8 mouse cellular contexts compared by ENCODE assay signal in the genomic region with DNA sequence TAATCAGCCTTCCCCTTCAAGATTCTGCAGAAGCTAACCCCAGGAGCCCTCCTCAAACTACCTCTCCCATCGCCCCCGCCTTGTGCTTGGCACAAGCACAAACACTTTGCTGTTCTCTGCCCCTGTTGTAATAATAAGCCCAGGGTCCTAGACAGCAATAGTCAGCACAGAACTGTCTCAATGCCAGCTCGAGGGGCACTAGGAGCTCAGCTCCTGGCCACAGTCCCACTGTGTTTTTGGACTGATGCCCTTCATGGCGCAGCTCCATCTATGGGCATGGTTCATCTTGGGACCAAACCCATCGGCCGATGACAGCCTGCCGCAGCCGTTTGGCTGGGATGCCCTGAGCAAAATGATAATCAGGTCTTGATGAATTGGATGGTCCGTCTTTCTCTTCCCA.
DNase-seq lines count a peak whose midpoint lies in the region; ATAC-seq and TF ChIP-seq lines count a peak whose summit lies in the region.

No protein-coding gene starts in this region.

- H3K9me3 ChIP-seq in hindbrain, embryonic 13.5 days, result no peaks in the 10 kb centered on the region
- no peaks in the 10 kb centered on the region for H3K9me3 ChIP-seq in hindbrain, embryonic 11.5 days (ENCODE audit: control insufficient read depth, low read length)
- no peaks in the 10 kb centered on the region for H3K9me3 ChIP-seq in hindbrain, postnatal 0 days (ENCODE audit: low read length)
- H3K9me3 ChIP-seq in neural tube, embryonic 15.5 days (replicated peaks), result no peaks in the 10 kb centered on the region

- peak; percentile 33; the same call in 1 of the 2 replicates for TF ChIP-seq CTCF in hindbrain, postnatal 0 days (IDR thresholded peaks at IDR 0.05; ENCODE audit: low read depth)

- H3K4me2 ChIP-seq in hindbrain, embryonic 13.5 days, result no peak overlapping the region
- H3K4me2 ChIP-seq in hindbrain, embryonic 11.5 days (replicated peaks; ENCODE audit: low read depth, low read length), result no peak overlapping the region
- peak overlapping the region; percentile 18; the same call in 1 of the 2 replicates for H3K4me2 ChIP-seq in hindbrain, postnatal 0 days (ENCODE audit: low read depth, low read length)
- H3K4me2 ChIP-seq in neural tube, embryonic 15.5 days, result no peak overlapping the region

- DNase-seq in hindbrain, embryonic 11.5 days (ENCODE audit: low spot score), result no peak
- peak; percentile 43 for DNase-seq in adrenal gland, adult 2 months
- DNase-seq in cerebellum, postnatal 14 days, result peak; percentile 98 to 99
- DNase-seq in hindbrain, postnatal 0 days (ENCODE audit: low spot score), result peak; percentile 92
- DNase-seq in spleen, adult 18-20 months, result no peak

- 81% methylated on average over 9 of the region's 9 CpGs for WGBS in hindbrain, embryonic 13.5 days
- 92% methylated on average over 9 of the region's 9 CpGs for WGBS in hindbrain, embryonic 11.5 days
- 39% methylated on average over 9 of the region's 9 CpGs for WGBS in hindbrain, postnatal 0 days
- WGBS in neural tube, embryonic 15.5 days, result 68% methylated on average over 9 of the region's 9 CpGs

- H3K4me1 ChIP-seq in hindbrain, embryonic 13.5 days (replicated peaks), result no peaks in the 10 kb centered on the region
- no peaks in the 10 kb centered on the region for H3K4me1 ChIP-seq in hindbrain, embryonic 11.5 days (replicated peaks; ENCODE audit: control insufficient read depth, insufficient read depth, low read length)
- 0 out of 2 replicates have a peak, but pooled peaks cover 4% of the 10 kb centered on the region for H3K4me1 ChIP-seq in hindbrain, postnatal 0 days (ENCODE audit: insufficient read depth, low read length)
- peaks cover 7% of the 10 kb centered on the region for H3K4me1 ChIP-seq in neural tube, embryonic 15.5 days

- H3K9ac ChIP-seq in hindbrain, embryonic 13.5 days, result no peak overlapping the region
- H3K9ac ChIP-seq in hindbrain, embryonic 11.5 days (ENCODE audit: low read depth, low read length), result no peak overlapping the region
- H3K9ac ChIP-seq in hindbrain, postnatal 0 days (replicated peaks; ENCODE audit: low read length), result no peak overlapping the region
- no peak overlapping the region for H3K9ac ChIP-seq in neural tube, embryonic 15.5 days (replicated peaks)

- H3K27ac ChIP-seq in hindbrain, embryonic 13.5 days, result no peak overlapping the region
- H3K27ac ChIP-seq in hindbrain, embryonic 11.5 days (ENCODE audit: low read depth, low read length), result no peak overlapping the region
- H3K27ac ChIP-seq in hindbrain, postnatal 0 days, result no peak overlapping the region
- H3K27ac ChIP-seq in neural tube, embryonic 15.5 days (replicated peaks), result 0 out of 2 replicates have a peak overlapping the region, but pooled peaks have one; percentile 3

- no peaks in the 10 kb centered on the region for H3K36me3 ChIP-seq in hindbrain, embryonic 13.5 days
- H3K36me3 ChIP-seq in hindbrain, embryonic 11.5 days (ENCODE audit: control insufficient read depth, insufficient read depth, low read length), result no peaks in the 10 kb centered on the region
- H3K36me3 ChIP-seq in hindbrain, postnatal 0 days (ENCODE audit: insufficient read depth, low read length), result no peaks in the 10 kb centered on the region
- no peaks in the 10 kb centered on the region for H3K36me3 ChIP-seq in neural tube, embryonic 15.5 days

- H3K27me3 ChIP-seq in hindbrain, embryonic 13.5 days, result no peaks in the 10 kb centered on the region
- no peaks in the 10 kb centered on the region for H3K27me3 ChIP-seq in hindbrain, embryonic 11.5 days (ENCODE audit: control insufficient read depth, insufficient read depth, low read length)
- H3K27me3 ChIP-seq in hindbrain, postnatal 0 days (ENCODE audit: insufficient read depth, low read length), result no peaks in the 10 kb centered on the region
- H3K27me3 ChIP-seq in neural tube, embryonic 15.5 days (replicated peaks), result no peaks in the 10 kb centered on the region

- peak; percentile 92 for ATAC-seq in hindbrain, embryonic 13.5 days (ENCODE audit: low FRiP score)
- no peak for ATAC-seq in hindbrain, embryonic 11.5 days (ENCODE audit: low FRiP score)
- ATAC-seq in hindbrain, postnatal 0 days, result peak; percentile 94
- ATAC-seq in neural tube, embryonic 15.5 days (ENCODE audit: low FRiP score), result peak; percentile 89
- ATAC-seq in erythroid progenitor cell, adult 5-6 weeks (replicated peaks; ENCODE audit: low FRiP score, poor library complexity, severe bottlenecking), result no peak

- no peak overlapping the region for H3K4me3 ChIP-seq in hindbrain, embryonic 13.5 days
- no peak overlapping the region for H3K4me3 ChIP-seq in hindbrain, embryonic 11.5 days (ENCODE audit: low read depth, low read length)
- H3K4me3 ChIP-seq in hindbrain, postnatal 0 days (ENCODE audit: low read length), result no peak overlapping the region
- no peak overlapping the region for H3K4me3 ChIP-seq in neural tube, embryonic 15.5 days (replicated peaks)

Comparison
In these comparisons a context has a peak if more than half of its experiments do, and no peak if none do; other contexts are left out.
1. ATAC-seq: peak in hindbrain, embryonic 13.5 days (single experiment), hindbrain, postnatal 0 days (single experiment) and neural tube, embryonic 15.5 days (single experiment); none in hindbrain, embryonic 11.5 days (single experiment) and erythroid progenitor cell, adult 5-6 weeks (single experiment).
2. DNase-seq: peak in adrenal gland, adult 2 months (single experiment), cerebellum, postnatal 14 days (2 of 2) and hindbrain, postnatal 0 days (single experiment); none in hindbrain, embryonic 11.5 days (single experiment) and spleen, adult 18-20 months (0 of 2).